Mouse (Mus musculus) naive thymus-derived CD4-positive, alpha-beta T cell, adult 2 months (primary cell): Measurements from ENCODE around the gene Tent5b.
"Not testable (repeated sequence)": the region's sequence is repeated elsewhere in the genome, so short reads cannot be mapped to it uniquely, and the experiment has no call there.

ENCODE experiments used
- DNase-seq: peaks from one replicate; pipeline ENCODE4 v3.0.0-alpha.2; 2011; ENCODE audit warnings: low read depth

Tent5b gene

DNA sequence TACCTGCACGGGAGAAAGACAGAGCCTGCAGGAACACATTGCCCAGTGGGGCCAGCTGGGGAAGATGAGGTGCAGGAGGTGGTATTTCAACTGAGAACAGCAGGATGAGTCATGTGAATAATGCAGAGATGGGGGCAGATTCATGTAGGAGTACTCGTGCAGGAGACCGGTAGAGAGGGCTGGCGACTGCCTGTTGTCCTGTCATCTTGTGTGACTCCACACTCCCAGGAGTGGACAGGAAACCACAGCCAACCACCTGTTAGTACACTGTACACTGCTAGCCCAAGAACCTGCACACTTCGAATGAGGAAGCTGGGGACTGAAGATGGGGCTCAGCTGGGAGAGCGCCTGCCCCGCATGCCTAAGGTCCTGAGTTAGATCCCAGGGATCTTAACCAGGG, 21.6 kb downstream of the Tent5b start:
- no peak for DNase-seq

DNA sequence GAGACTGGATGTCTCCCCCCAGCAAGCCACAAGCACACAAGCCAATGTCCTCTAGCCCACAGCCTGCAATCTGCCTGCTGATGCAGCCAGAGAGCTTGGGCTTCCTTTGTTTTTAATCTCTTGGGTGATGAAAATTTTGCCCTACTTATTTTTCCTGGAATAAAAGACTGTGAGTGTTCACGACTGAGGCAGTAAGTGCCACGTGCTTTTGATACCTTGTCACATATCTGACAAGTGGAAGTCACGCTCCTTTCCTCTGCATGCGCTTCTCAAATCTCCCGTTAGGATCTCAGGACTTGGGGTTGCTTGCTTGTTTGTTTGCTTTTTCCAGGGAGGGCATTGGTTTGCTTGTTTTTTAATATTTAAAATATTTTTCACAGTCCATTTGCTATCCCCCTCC, 24.4 kb downstream of the Tent5b start:
- DNase-seq: no peak

DNA sequence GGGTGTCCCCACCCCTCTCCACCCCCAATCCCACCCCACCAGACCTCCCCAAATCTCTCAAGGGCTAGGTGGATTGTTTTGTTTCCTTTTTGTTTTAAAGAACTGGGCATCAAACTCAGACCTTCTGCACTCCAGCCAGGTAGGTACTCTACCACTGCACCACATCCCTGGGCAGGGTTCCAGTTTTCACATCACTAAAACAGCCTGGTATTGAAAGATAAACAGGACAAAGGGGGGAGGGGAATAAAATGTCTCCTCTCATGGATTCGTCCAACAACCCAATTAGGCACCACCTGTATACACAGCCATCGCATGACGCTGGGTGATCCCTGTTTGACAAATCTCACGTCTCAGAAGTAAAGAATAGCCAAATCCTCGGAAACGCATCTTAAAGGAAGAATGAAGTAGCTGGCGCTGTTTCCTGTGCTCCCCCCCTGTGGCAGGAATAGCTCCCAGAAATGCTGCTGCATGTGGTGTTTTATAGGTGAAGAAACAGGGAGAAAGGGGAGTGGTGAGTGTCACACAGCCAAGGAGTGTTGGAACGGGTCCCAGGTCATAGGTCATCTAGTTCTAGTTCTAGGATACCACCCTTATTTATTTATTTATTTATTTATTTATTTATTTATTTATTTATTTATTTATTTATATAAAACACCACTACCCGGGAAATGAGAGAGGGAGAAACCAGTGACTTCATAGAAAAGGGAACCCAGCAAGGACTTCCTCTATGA, 25.0 kb downstream of the Tent5b start:
- DNase-seq: no peak

DNA sequence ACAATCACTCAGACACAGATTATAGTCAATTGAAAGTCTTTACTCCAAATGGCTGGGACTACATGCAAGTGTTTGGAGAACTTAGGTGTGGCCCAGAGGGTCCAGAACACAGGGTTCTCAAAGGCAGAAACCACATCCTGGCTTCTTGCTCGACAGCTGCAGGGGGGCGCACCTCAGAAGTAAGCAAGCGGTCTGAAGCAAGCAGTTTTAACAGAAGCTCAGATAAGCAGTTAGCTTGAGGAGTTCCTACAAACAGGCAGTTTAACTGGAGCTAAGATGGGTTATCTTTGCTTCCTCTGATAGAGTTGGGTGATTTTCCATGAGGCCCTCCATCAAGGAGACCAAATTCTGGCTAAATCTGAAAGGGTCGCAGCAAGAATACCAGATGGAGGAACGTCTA, 26.6 kb downstream of the Tent5b start:
- DNase-seq: peak; percentile 47

DNA sequence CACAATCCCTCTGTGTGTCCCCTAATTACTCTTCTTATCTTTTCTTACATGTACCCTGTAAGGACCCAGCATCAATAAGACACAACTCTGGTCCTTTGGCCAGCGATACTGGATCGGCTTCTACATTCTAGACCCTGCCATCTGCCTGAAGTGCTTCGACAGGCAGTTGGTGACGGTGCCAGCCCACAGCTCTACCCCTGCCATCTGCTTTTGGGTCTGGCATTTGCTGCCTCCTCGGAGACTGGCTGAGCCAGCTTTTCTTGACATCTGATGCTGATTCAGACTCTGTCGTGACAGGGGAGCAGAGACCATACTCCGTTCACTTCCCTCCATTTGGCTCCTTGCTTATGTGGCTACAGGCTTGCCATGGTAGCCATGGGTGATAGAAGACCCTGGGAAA, 29.1 kb downstream of the Tent5b start:
- DNase-seq: no peak

DNA sequence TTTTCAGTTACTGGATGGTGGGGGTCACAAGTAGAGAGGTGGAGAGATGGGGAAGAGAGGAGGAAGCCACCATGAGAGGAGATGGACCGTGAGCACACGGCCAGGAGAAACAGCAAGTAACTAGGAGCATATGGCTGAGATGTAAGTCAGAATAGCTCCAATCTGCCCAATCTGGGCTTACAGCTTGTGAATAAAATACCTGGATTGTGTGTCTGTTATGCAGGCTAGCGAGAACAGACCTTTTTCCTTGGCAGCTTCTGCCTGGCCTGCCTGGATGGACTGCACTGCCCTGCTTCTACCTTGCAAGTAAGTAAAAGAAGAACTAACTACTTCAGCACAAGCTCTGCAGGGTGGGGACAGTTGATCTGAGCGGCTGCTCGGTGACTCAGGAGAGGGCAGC, 31.1 kb downstream of the Tent5b start:
- no peak for DNase-seq

DNA sequence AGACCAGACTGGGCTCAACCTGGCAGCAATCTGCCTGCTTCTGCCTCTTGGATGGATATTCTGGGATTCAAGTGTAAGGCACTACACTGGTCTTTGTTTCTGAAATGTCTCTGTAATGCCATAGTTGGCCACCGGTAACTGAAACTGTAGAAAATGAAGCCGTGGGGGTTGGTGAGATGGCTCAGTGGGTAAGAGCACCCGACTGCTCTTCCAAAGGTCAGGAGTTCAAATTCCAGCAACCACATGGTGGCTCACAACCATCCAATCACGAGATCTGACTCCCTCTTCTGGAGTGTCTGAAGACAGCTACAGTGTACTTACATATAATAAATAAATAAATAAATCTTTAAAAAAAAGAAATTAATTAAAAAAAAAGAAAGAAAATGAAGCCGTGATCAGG, 32.6 kb downstream of the Tent5b start:
- DNase-seq: not testable (repeated sequence)

DNA sequence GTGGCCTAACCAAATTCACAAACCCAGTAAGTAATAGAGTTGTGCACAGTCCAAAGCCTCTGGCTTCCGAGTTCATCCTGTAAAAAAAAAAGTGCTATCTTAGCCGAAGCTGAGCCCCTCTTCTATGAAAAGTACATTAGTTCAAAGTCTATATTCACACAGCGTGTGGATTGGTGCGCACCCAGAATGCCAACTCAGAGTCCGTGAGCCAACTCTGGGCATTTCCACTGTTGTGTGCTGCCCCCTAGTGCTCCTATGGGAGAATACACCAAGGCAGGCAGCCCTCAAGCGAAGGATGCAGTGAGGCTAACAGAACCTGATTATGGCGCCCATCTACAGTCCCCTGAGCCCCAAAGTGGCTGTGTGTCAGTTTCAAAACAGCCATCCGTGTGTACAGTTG, 33.0 kb downstream of the Tent5b start:
- peak; percentile 82 for DNase-seq

DNA sequence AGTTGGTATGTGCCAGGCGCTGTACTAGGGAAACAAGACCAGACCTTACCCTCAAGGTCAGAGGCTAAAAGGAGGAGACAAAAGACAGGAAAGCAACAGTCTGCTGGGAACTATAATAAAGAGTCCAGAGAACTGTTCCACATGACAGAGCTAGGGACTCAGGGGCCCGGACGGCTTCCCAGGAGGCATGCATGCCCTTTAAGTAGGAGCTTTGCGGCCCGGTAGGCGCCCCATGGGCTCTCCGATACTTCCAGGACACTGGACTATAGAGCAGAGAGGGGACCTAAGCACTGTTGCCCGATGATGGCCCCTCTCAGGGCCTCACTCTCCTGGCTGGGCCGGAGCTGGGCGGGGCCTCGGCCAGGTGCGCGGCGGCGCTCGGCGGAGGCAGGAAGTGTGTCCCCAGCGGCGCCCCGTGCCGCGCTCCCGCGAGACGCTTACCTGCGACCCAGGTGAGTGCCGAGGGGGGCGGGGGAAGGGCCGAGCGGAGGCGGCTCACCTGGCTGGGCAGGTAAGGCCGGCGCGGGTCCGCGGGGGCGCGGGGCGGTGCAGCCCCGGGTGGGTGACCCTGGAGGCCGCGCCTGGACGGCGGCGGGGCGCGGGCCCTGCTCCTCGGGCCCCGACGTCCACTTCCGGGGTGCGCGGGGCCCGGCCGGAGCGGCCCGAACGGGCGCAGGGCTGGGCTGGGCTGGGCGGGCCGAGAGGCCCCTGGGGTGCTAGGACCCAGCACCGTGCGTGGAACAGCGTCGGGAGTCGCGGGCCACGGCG, 38.9 kb downstream of the Tent5b start, which contains the start of gene Kdf1:
Gene Kdf1, plus strand, starts transcription at position 363 of the 768 bp plus-strand sequence.
- DNase-seq: no peak

DNA sequence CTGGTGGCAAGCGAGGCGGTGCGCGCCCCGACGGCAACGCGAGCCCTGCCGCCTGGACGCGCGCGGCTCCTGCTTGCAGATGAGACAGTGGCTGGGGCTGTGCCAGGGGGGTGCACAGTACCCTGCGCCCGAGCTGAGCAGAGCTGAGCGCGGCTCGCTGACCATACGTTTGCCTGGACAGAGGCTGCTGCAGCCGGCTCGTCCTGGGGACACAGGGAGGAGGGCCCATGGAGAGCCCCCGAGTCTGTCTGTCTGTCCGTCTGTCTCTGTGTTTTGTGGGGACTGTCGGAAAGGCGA, 39.4 kb downstream of the Tent5b start:
- no peak for DNase-seq

DNA sequence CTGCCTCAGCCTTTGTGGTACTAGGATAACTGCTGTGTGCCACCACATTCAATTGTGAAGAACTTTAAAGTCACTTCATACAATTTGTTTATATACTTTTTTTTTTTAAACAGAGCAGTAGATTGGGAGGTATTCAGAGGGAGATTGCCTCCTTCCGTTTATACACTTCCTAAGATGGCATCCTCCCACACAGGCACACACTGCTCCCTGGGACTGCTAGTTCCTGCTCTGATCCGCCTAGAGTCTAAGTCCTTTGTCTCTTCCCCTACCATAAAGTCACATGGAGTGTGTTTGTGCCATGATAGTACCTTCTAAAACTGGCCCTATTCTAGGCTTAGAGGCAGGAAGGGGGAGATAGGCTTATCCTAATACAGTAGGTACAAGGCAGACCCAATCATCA, 41.6 kb downstream of the Tent5b start:
- no peak for DNase-seq

DNA sequence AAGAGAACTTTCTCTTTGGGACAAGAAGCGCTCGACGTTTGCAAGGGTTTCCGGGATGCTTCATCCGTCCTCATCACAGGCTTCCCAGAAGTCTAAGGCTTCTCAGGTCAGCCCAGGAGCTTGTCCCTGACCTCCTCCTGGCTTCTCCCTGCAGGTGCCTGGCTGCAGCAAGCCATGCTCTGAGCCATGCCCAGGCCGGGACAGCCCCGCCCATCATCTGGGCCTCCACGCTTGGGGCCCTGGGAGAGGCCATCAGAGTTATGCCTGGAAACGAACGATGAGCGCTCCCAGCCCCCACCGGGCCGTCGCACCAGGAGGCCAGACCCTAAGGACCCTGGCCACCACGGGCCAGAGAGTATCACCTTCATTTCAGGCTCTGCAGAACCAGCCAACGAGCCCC, 47.9 kb downstream of the Tent5b start:
- DNase-seq: no peak

DNA sequence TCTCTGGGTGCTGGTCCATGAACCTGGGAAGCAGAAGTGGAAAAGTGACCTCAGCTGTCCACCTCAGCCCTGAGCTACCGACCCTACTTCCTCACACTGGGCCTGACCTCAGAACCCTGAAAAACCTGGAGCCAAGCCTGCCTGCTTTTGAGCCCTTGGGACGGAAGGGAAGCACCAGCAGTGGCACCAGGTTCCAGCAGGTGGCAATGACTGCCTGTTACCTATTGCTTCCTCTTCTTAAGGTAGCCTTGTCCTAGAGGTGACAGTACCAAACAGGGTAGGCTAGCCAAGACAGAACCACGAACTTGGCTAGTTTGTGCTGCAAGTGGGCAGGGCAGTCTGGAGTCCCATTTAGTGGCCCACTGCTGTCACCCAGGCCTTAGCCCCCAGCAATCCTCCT, 52.8 kb downstream of the Tent5b start:
- no peak for DNase-seq

DNA sequence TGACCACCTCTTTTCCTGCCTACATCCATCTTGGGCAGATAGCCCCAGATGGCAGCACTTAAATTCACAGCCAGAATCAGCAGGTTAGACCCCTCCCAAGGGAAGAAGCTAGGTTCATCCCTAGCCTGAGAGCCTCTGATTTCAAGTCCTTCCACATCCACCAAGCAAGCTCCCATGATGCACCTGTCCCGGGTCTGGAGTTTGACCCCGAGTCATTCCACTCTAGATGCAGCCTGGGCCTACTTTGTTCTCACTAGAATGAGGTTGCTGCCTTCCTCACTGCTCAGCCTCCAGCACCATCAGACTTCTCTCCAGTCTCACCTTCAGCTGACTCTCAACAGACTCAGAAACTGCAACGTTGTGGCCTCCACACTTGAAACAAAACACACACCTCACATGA, 56.1 kb downstream of the Tent5b start:
- DNase-seq: no peak

DNA sequence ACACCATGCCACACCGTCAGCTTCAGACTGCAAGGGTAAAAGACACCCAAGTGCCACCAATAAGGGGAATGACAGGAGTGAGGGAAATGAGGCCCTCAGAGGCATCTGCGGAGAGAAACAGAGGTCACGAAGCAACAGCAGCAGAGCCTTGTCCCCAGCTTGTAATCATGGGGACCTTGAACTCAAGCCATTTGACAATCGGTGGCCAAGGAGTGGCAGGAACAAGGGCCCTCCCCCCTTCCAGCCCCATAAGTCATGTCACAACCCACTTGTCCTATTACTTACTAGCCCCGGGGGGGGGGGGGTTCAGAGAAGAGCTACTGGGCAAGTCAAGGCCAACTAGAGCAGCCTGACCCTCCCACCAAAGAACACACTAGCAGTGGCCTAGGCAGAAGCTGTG, 56.7 kb downstream of the Tent5b start:
- no peak for DNase-seq
